Mouse (Mus musculus) heart, embryonic 12.5 days (tissue): ENCODE results near the gene Txn2. TPM values are rescaled to one million over a fixed set of nuclear protein-coding genes. Genes with fewer than 3 reads are reported as not detected.

ENCODE experiments used
- ATAC-seq: fragments of 200-750 bp; cut with Nextera tagmentation; 2 replicates; pipeline ENCODE4 v1.8.0; 2017; ENCODE audit warnings: moderate TSS enrichment, moderate library complexity; ENCODE audit not compliant: insufficient number of reproducible peaks, low FRiP score
- H3K27ac ChIP-seq: fragments of 300-500 bp; sonication (generic); 2 replicates; pipeline ENCODE4 v1.5.1; 2016; ENCODE audit warnings: mild to moderate bottlenecking, moderate library complexity; ENCODE audit not compliant: poor library complexity, severe bottlenecking
- H3K27me3 ChIP-seq: fragments of 300-500 bp; sonication (generic); replicated peaks from 2 replicates; pipeline ENCODE4 v1.6.1; 2016; ENCODE audit warnings: mild to moderate bottlenecking, moderate library complexity
- H3K36me3 ChIP-seq: fragments of 300-500 bp; sonication (generic); 2 replicates; pipeline ENCODE4 v1.6.1; 2016; ENCODE audit warnings: mild to moderate bottlenecking, moderate library complexity
- H3K4me1 ChIP-seq: fragments of 300-500 bp; sonication (generic); replicated peaks from 2 replicates; pipeline ENCODE4 v1.6.1; 2016; ENCODE audit warnings: mild to moderate bottlenecking
- H3K4me2 ChIP-seq: fragments of 300-500 bp; sonication (generic); 2 replicates; pipeline ENCODE4 v1.6.1; 2016; ENCODE audit warnings: mild to moderate bottlenecking, moderate library complexity
- H3K4me3 ChIP-seq: fragments of 300-500 bp; sonication (generic); 2 replicates; pipeline ENCODE4 v1.5.1; 2016; ENCODE audit warnings: mild to moderate bottlenecking
- H3K9ac ChIP-seq: fragments of 300-500 bp; sonication (generic); 2 replicates; pipeline ENCODE4 v1.6.1; 2016; ENCODE audit warnings: mild to moderate bottlenecking, moderate library complexity
- H3K9me3 ChIP-seq: fragments of 300-500 bp; sonication (generic); replicated peaks from 2 replicates; pipeline ENCODE4 v1.6.1; 2016; ENCODE audit warnings: mild to moderate bottlenecking, moderate library complexity
- whole genome bisulfite sequencing: fragments of 180-500 bp; shearing (Covaris S2); methylation state at CpG from one replicate; pipeline ENCODE4 v1.1.7; 2016; 5-methylcytosine and 5-hydroxymethylcytosine counted together
- polyA plus RNA-seq: library from polyadenylated mRNA; unstranded; fragments of >200 nt; fragmentation: Nextera tagmentation; extraction: Ambion mirVana; gene quantifications from 2 replicates; pipeline ENCODE4 v1.2.1, GENCODE M21; 2016

The Txn2 gene
- polyA plus RNA-seq, 1 experiment from 2014 or later: 228 TPM

DNA sequence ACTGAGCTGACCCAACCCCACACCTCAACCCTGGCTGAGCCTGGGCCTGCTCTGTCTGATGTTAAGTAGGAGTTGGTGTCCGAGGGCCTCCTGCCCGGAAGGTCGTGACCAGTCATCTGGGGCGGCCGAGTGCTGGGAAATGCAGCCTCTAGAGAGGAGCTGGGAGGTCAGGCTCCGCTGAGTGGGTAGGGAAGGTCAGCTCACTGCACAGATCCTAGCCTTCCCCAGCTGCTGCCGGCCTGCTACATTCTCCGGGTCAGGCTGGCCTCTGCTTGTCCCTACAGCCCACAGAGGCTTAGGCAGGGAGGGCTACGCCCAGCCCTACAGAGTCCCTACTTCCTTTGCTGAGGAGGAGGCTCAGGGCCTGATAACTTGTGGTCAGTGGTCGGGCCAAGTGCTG is 22.3 kb downstream of the Txn2 start:
- H3K4me2 ChIP-seq: no peak overlapping the region
- no peak for ATAC-seq
- no peaks in the 10 kb centered on the region for H3K27me3 ChIP-seq
- H3K4me1 ChIP-seq: peaks cover 40% of the 10 kb centered on the region
- H3K4me3 ChIP-seq: no peak overlapping the region
- WGBS: 37% methylated on average over 10 of the region's 10 CpGs
- H3K36me3 ChIP-seq: no peaks in the 10 kb centered on the region
- no peaks in the 10 kb centered on the region for H3K9me3 ChIP-seq
- peak overlapping the region; percentile 42; the same call in 1 of the 2 replicates for H3K9ac ChIP-seq
- no peak overlapping the region for H3K27ac ChIP-seq

DNA sequence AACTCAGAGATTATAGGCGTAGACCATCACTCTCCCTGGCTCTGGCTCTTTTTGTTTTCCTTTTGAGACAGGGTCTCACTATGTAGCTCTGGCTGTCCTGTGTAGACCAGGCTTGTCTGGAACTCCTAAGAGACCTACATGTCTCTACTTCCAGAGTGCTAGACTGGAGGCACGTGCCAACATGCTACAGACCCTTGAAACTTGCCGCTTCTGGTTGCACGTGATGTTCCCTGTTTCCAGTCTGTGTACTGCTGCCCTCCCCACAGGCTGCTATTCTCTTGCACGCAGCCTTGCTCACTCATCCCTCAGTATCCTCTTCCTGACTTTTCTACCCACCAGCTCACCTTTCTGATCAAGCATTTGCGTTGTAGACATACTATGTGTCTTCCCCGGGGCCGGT is 22.7 kb downstream of the Txn2 start:
- no peak for ATAC-seq
- H3K4me3 ChIP-seq: no peak overlapping the region
- 0 out of 2 replicates have a peak overlapping the region, but pooled peaks have one; percentile 42 for H3K9ac ChIP-seq
- no peaks in the 10 kb centered on the region for H3K9me3 ChIP-seq
- no peaks in the 10 kb centered on the region for H3K36me3 ChIP-seq
- no peak overlapping the region; the same call in 1 of the 2 replicates for H3K27ac ChIP-seq
- 75% methylated on average over 8 of the region's 8 CpGs for WGBS
- peaks cover 35% of the 10 kb centered on the region for H3K4me1 ChIP-seq
- H3K4me2 ChIP-seq: no peak overlapping the region
- no peaks in the 10 kb centered on the region for H3K27me3 ChIP-seq

DNA sequence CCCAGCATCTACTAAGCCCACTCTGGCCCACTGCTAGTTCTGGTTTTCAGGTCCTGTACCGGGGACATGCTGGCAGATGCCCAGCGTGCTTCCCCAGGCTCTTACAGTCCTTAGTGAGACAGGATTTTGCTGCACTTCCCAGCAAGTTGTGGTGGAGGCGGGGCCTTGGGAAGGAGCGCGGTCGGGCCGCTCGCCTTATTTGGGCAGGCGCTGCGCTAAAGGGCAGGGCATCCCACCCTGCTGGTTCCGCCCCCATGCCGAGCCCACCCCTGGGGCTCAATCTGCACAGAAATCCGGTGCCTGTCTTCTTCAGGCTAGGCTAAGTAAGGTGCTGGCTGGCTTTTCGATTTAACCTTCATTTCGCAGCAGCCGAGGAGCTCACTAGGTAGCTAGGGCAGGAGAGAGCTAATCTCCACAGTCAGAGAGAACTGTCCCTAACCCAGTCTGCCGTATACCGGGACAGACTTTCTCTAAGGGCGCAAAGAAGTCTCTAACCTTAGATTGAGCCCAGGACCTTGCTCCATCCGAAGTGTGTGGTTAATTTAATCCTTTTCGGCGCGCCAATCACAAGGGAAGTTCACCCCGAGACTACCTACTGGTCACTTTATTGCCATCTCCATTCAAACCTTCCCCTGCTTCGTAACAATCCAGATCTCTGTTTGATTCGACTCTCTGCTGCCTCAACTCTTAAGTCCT is 23.4 kb downstream of the Txn2 start:
- Histone ChIP-seq H3K36me3 (no peaks in the 10 kb centered on the region), H3K4me1 (peaks cover 30% of the 10 kb centered on the region), H3K4me3 (peak overlapping the region; percentile 36), H3K9me3 (no peaks in the 10 kb centered on the region), H3K27me3 (no peaks in the 10 kb centered on the region), H3K9ac (peak overlapping the region; percentile 68), H3K27ac (peak overlapping the region; percentile 87), H3K4me2 (peak overlapping the region; percentile 72)
- peak; percentile 82 for ATAC-seq
- 5% methylated on average over 26 of the region's 26 CpGs for WGBS

DNA sequence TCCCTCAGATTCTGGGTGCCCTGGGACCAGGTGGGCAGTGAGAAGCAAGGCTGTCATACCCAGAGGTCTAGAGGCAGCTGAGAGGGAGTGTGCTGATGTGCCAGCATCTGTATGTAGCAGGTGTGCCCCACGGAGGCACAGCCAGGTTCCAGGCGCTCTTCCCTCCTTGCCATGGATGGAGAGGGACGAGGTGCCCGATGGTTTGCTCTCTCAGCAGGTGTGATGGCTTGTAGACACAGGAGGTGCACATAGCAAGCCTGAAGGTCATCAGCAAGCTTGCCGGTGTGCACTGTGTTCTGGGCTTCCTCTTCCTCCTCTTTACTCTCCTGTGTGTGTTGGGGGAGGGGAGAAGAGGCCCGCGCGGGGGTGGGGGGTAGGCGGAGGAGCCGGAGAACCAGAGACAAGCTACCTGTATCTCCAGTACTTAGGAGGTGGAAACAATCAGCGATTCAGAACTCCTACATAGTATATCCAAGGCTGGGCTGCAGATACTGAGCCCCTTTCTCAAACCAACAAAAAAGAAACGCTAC is 24.4 kb downstream of the Txn2 start:
- Histone ChIP-seq H3K4me2 (peak overlapping the region; percentile 72), H3K9me3 (no peaks in the 10 kb centered on the region), H3K27ac (peak overlapping the region; percentile 55; the same call in 1 of the 2 replicates), H3K4me1 (peaks cover 30% of the 10 kb centered on the region), H3K9ac (peak overlapping the region; percentile 53; the same call in 1 of the 2 replicates), H3K36me3 (no peaks in the 10 kb centered on the region), H3K4me3 (no peak overlapping the region), H3K27me3 (no peaks in the 10 kb centered on the region)
- no peak for ATAC-seq
- WGBS: 25% methylated on average over 12 of the region's 12 CpGs

DNA sequence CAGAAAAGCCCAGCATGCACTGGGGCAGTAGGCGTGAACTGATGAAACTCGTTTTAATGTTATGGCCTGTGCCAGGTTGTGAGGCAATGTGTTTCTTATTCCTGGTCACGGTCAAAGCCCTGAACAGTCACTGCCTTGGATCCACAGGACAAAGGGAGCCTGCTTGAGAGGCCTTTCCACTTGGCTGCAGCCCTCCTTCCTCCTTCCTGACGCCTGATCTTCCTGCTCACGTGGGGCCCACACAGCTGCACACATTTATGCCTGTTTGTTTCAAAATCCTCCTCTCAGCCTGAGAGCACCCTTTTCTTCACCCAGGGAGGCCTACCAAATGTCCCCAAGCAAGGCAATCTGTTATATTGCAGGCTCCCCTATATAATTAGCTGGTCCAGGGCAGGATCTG is 25.6 kb downstream of the Txn2 start:
- H3K27me3 ChIP-seq: no peaks in the 10 kb centered on the region
- H3K4me3 ChIP-seq: no peak overlapping the region
- no peaks in the 10 kb centered on the region for H3K9me3 ChIP-seq
- H3K4me1 ChIP-seq: peaks cover 30% of the 10 kb centered on the region
- H3K9ac ChIP-seq: no peak overlapping the region
- WGBS: 60% methylated on average over 5 of the region's 5 CpGs
- no peak overlapping the region for H3K27ac ChIP-seq
- H3K4me2 ChIP-seq: no peak overlapping the region
- no peaks in the 10 kb centered on the region for H3K36me3 ChIP-seq
- no peak for ATAC-seq

DNA sequence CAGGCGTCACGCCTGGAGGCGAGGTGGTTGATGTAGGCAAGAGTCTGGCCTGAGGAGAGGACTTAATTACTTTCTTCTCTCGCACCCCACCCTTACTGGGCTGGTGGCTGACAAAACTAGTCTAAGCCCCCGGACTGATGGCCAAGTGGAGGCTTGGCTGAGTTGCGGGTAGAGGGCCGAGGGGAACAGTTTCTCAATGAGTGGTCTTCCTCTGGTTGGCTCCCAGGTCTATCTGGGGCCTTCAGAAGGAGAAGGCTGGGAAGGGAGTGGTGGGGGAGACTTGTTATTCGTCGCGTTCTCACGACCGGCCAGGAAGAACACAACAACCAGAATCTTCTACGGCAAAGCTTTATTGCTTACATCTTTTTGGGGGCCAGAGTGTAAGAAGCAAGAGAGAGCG is 33.9 kb downstream of the Txn2 start:
- ATAC-seq: no peak
- Histone ChIP-seq H3K4me3 (no peak overlapping the region), H3K9ac (no peak overlapping the region), H3K9me3 (no peaks in the 10 kb centered on the region), H3K27me3 (no peaks in the 10 kb centered on the region), H3K4me1 (peaks cover 13% of the 10 kb centered on the region; the same call in 1 of the 2 replicates), H3K27ac (no peak overlapping the region), H3K4me2 (no peak overlapping the region), H3K36me3 (no peaks in the 10 kb centered on the region)
- 88% methylated on average over 13 of the region's 14 CpGs for WGBS

DNA sequence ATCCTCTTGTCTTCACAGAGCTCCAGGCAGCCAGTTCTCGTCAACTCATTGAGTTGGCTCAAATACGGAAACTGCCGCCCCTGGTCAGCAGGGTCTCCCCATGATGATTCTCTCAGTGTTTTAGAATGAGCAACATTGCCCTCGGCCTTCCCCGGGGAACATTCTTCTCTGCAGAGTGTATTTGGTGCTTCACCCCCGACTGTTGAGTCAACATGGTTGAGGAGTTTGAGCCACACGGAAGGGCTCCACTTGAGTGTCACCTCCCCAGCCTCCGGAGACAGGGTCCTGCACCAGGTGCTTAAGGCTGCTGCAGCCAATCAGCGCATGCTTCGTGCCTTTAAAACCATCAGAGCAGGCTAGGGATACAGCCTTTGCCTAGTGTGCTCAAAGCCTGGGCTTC is 35.5 kb downstream of the Txn2 start:
- Histone ChIP-seq H3K9ac (no peak overlapping the region), H3K9me3 (no peaks in the 10 kb centered on the region), H3K4me3 (no peak overlapping the region), H3K27ac (no peak overlapping the region), H3K4me1 (peaks cover 13% of the 10 kb centered on the region; the same call in 1 of the 2 replicates), H3K27me3 (no peaks in the 10 kb centered on the region), H3K4me2 (no peak overlapping the region), H3K36me3 (no peaks in the 10 kb centered on the region)
- WGBS: 57% methylated on average over 10 of the region's 10 CpGs
- ATAC-seq: no peak

DNA sequence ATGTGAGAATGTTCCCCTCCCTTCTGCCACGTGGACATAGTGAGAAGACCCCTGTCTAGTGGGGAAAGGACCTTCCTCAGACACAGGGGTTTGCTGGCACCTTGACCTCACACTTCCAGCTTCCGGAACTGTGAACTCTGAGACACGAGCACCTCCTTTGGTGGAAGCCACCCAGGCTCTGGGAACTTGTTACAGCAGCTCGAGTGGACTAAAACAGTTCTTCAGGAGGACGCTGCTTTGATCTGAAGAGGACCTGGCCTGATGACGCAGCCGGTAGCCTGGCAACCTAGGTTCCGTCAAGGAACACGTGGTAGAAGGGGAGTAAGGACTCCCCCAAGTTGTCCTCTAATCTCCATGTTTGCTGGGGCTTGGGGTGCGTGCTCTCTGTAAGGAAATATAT is 36.4 kb downstream of the Txn2 start:
- no peak overlapping the region for H3K27ac ChIP-seq
- no peaks in the 10 kb centered on the region for H3K27me3 ChIP-seq
- no peak overlapping the region for H3K9ac ChIP-seq
- no peak overlapping the region for H3K4me3 ChIP-seq
- no peak for ATAC-seq
- no peaks in the 10 kb centered on the region for H3K9me3 ChIP-seq
- peaks cover 17% of the 10 kb centered on the region for H3K4me1 ChIP-seq
- H3K4me2 ChIP-seq: no peak overlapping the region
- 82% methylated on average over 10 of the region's 10 CpGs for WGBS
- H3K36me3 ChIP-seq: no peaks in the 10 kb centered on the region

DNA sequence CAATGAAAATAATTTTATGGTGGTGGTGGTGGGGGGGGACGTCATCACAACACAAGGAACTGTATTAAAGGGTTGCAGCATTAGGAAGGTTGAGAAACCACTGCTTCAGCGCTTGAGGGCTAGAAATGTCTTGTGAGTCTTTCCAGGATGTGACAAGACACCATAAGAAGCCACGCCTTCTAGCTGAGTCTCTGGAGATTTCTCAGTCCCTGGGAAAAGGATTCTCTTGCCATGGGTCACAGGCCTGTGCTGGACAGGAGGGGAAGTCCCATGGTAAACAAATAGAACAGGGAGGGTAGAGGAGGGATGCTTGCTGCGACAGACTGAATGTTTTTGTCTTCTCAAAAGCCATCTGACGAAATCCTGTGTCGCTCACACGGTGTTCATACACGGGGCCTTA is 37.0 kb downstream of the Txn2 start:
- no peaks in the 10 kb centered on the region for H3K27me3 ChIP-seq
- no peaks in the 10 kb centered on the region for H3K9me3 ChIP-seq
- no peak overlapping the region for H3K9ac ChIP-seq
- no peak overlapping the region for H3K4me3 ChIP-seq
- 79% methylated on average over 8 of the region's 8 CpGs for WGBS
- no peaks in the 10 kb centered on the region for H3K36me3 ChIP-seq
- H3K4me2 ChIP-seq: no peak overlapping the region
- peaks cover 23% of the 10 kb centered on the region for H3K4me1 ChIP-seq
- H3K27ac ChIP-seq: no peak overlapping the region
- ATAC-seq: no peak

DNA sequence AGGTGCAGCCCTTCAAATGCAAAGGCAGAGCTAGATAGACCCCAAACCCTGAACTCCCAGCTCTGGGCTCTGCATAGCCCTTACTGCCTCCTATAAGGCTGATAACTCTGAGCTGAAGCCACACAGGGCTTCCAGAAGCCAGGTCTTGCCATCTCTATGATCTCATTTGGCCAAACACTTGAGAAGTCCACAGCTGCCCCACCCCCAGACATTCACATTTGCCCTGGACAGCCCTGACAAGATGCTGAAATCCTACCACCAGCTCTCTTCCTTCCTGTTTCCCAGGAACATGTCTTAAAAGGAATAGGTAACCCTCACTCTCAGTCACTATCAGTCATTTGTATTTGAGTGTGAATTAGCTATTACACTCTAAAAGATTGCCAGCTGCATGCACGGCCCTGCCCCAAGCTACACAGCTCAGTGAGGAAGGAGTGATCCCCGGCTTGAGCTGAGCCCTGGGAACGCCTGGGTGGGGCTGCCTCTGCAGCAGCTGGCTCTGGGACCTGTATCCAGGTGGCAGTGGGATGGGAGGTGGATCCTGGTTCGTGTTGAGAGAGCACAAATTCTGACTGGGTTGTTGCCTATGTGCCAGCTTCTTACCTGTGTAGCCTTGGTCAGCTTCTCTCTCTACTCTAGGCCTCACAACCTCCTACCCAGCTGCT is 38.9 kb downstream of the Txn2 start:
- H3K27me3 ChIP-seq: no peaks in the 10 kb centered on the region
- no peak for ATAC-seq
- 57% methylated on average over 4 of the region's 4 CpGs for WGBS
- no peak overlapping the region for H3K9ac ChIP-seq
- no peak overlapping the region for H3K4me2 ChIP-seq
- no peaks in the 10 kb centered on the region for H3K9me3 ChIP-seq
- no peak overlapping the region for H3K27ac ChIP-seq
- peaks cover 29% of the 10 kb centered on the region for H3K4me1 ChIP-seq
- no peak overlapping the region for H3K4me3 ChIP-seq
- no peaks in the 10 kb centered on the region for H3K36me3 ChIP-seq

DNA sequence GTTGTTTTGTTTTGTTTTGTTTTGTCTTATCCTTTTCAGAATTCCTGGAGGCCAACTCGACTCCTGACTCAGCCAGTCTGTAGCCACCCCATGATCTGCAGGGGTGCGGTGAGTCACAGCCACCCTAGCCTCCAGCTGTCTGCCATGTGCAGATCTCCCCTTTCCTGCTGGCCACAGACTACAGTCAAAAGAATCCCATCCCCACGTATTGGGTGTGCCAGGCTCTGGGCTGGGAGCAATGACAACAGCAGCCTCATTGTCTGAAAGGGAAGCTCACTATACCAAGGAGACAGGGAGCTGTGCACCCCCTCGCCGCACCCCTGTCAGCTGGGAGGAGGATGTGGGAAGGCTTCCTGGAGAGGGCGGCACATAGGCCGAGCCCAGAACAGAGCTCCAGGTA is 40.5 kb downstream of the Txn2 start:
- H3K9me3 ChIP-seq: no peaks in the 10 kb centered on the region
- WGBS: 64% methylated on average over 7 of the region's 7 CpGs
- H3K27ac ChIP-seq: no peak overlapping the region
- peaks cover 34% of the 10 kb centered on the region for H3K4me1 ChIP-seq
- no peak overlapping the region for H3K4me3 ChIP-seq
- no peak overlapping the region for H3K4me2 ChIP-seq
- H3K9ac ChIP-seq: no peak overlapping the region
- no peaks in the 10 kb centered on the region for H3K27me3 ChIP-seq
- ATAC-seq: no peak
- H3K36me3 ChIP-seq: no peaks in the 10 kb centered on the region
